Mouse (Mus musculus) ovary, adult 18-20 months (tissue): Measurements from ENCODE around the gene Tln2.
A peak's percentile ranks its signal among the peaks of the same experiment; 100 is the strongest.

Source experiments
- DNase-seq: peaks from one replicate; pipeline ENCODE4 v3.0.0; 2022; ENCODE audit warnings: low spot score, mixed read lengths

Tln2 gene

DNA sequence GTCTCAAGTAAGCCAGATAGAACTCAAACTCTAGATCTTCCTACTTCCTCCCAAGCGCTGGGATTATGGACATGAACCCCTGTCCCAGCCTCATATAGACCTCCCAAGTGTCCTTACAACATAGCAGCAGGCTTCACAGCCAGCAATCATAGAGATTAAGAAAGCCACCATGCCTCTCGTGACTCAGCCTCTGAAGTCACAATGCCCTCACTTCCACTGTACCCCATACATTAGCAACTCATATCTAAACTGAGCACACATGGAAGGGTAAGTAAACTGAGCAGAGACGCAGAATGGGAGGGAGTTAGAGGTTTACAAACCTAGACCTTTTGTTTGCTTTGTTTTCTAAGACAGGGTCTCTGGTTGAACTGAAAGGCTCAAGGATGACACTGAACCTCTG is 13.7 kb downstream of the Tln2 start:
- DNase-seq: no peak

DNA sequence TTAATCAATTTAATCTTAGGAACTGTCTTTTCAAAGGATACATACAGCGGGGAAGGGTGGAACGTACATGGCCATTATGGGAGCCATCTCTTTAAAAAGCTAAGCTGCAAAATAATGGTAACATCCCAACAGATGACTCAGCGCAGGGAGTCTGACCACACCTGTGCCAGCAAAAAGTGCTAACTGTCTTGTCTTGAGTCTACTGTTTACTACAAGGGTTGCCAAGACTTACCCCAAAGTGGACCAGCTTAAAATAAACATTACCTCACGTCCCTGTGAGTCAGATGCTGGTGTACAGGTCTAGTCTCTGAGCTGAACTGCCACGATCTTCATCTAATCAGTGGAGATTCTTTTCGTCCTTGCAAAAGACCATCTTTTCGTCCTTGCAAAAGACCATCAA is 14.7 kb downstream of the Tln2 start:
- DNase-seq: no peak

DNA sequence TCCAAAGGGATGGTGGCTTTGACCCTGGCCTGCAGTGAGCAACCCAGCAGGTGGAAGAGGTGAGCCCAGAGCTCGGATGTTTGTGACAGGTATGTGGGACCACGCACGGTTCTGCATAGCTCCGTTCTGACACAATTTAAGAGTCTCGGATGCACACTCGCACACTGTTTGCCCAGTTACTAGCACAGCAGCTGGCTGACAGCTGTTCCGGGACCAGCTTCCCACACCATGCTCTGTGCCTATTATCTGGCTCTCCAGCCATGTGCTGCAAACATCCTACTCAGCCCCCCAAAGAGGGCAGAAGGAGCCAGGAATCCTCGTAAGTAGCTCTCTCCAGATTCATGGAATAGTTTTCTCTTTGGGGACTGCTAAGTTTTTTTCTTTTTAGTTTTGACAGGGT is 17.6 kb downstream of the Tln2 start:
- DNase-seq: no peak

DNA sequence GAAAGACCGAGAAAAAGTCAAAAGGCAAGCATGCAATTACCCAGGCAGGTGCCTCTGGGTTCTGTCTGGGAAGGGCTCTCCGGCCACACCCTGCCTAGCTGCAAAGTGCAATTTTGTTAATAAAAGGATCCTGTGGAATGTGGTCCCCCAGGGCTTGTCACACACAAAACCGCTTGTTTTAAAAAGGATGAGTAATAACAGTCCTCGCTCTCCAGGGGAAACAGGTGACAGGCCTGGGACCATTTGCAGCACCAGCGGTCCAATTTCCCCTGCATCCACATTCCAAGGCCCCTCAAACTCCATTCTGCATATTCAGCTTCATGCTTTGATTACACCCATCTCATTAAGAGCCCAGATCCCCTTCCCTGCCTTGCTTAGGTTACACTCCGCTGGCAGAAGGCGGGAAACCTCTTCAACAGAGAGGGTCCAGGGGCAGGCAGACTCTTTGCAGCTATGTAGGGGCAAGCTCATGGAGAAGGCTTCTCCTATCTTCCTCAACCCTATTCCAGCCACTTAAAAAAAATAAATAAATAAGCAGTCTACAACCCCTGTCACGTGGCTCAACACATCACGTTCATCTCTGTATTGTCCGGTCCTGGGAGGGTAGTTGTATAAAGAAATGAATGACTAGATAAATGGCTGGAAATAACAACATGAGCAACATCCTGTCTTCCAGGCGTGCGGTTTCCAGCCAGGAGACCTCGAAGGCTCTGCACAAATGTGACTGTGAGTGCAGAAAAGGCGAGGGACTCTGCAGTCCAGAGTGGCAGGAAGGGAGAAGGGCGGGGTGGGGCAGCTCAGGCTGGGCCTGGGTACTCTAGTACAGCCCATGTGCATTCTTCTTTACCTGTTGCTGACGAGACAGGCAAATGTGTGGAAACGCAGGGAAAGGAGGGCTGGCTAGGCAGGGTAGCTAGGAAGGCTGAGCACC is 19.5 kb downstream of the Tln2 start:
- DNase-seq: no peak

DNA sequence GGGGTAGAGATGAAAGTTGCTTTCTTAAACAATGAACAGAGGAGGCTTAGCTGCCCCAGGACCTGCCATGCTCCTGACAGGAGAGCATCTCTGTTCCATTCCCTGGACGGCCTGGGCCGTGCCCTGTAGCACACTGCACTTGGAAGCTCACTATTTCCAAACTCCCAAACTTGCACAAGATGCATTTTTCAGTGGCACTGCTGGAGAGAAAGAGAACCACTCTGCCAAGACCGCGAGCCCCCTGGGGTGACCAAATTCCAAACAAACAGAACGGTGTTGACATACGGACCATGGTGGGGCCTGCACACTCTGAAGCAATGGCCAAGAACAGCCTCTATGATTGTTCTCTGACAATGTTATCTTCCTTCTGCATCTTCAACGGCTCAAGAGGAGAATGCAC is 25.1 kb downstream of the Tln2 start:
- no peak for DNase-seq

DNA sequence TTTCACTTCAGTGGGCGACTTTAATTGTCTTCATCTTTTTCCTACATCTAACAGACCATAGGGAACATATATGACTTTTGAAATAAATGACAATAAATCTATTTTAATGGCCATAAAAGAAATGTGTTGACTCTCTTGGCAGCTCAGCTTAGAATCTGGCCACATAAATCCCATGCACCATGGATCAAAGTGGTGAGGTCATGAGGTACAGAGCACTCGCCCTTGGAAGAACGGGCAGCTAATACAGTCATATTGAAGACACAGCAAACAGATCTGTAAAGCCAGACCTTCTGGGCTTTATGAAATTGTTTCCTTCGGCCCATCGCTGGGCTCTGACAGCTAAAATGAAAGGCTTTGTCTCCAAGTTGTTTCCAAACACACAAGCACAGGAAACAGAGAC is 26.2 kb downstream of the Tln2 start:
- DNase-seq: no peak

DNA sequence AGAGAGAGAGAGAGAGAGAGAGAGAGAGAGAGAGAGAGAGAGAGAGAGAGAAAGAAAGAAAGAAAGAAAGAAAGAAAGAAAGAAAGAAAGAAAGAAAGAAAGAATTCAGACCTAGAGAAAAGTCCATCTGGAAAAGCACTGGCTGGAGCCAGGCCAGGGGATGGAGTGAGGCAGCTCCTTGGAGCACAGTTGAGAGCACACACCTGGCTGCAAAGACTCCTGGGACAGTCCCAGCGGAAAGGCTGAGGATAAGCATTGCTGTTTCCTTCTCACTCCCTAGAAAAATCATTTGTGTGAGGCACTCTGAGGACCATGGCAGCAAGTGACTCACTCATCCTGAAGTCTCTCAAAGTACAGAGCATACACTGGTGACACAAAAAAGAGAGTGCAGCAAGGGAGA is 26.9 kb downstream of the Tln2 start:
- no peak for DNase-seq

DNA sequence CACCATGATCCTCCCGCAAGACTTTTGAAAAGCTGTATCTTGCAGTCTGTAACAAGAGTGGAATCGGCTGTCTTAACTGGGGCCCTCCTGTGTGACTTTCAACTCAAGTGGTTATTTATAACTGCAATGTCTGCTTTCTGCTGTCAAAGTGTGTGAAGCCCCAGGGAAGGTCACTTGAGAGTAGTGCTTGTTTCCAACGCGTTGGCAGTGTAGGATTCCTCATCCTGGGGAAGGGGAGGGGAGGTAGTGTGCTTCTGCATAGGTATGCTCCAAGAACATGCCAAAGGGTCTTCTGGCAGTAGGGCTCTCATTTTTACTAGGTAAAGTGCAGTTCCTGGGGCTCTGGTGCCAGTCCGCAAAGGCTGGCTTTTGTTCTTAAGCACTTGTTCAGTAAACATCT is 29.9 kb downstream of the Tln2 start:
- no peak for DNase-seq

DNA sequence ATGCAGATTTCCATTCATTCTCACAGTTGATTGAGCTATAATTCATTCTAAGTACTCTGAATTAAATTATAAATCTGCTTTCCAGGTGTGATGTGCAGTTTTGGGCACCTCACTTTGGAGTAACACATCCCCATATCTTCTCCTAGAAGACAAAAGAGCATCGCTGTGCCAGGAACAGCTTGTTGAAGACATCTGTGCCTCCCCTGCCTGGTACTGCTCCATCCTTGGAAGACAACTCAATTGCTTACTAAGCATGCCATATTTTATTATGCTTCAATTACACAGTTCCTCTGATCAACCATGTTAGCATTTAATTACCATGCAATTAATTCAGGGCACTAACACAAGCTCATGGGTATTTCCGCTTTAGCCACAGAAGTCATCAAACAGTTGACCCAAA is 31.8 kb downstream of the Tln2 start:
- DNase-seq: no peak

DNA sequence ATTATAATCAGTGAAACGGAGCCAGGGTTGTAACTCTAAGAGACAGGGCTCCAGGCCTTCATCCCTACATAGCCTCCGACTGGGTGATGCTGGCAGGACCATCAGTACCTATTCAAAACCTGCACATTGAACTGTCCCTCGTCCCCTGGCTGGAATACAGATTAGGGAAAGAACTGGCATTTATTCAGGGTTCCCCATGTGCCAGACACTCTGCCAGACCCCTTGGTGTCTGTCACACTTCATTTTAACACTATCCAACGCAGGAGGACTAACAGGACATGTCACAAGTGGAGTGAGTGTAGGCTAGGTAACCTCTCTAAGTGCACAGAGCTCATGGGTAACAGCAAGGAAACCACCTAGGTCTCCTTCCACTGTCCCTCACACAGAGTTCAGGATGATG is 37.8 kb downstream of the Tln2 start:
- no peak for DNase-seq

DNA sequence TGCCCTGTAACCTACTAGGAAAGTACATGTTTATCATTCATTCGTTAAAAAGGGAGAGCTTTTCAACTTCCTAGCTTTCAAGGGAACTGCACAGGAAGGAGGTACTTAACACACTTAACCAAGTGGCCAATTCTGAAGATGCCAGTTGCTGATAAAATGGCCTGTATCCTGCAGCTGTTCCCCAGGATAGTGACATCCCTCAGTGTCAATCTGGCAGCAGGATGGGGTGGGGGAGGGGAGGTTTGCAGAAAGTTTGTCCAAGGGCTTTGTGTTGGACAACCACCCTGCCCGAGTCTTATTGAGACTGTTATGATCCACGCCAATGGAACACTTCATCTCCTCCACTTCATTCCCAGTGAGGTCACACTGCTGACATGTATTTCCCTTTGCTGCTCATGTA is 50.0 kb downstream of the Tln2 start:
- no peak for DNase-seq

DNA sequence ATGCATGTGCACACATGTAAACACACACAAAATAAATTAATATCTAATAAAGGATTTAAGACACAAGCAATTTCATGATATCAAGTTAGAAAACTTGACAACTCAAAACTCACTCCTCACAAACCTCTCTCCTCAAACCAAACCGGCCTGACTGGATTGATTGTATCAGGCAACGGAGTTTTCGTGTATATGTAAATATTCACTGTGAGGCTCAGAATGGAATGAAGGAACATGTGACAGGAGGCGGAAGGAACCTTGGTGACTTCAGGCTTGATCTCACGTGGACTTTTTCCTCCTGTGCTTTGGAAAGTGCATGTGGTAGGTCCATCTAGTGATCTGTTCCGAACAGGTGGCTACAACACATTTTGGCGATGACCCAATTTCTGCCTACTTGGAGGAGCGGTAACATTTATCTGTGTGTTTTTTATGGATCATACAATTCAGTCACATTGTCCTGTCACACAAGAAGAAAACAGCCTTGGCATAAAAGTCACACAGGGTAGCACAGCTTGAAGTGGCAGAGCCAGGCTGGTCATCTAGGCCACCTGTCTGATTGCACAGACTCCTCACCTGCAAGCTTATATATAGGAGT is 54.7 kb downstream of the Tln2 start:
- no peak for DNase-seq

DNA sequence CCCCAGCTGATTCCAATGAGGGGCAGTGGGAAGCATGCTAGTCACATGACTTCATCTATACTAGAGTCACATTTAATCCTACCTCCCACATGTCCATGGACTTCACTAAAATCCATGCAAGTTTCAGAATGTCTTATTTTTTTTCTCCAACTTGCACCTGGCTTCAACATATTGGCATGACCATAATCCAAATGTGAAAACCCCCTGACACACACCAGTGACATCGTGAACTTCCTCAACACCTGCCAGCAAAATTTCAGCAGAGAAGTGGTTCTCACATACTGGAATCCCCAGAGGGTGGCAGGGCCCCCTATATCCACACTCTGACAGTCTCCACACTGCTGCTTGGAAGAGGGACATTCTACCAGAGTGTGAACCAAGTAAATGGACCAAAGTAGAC is 57.7 kb downstream of the Tln2 start:
- DNase-seq: no peak

DNA sequence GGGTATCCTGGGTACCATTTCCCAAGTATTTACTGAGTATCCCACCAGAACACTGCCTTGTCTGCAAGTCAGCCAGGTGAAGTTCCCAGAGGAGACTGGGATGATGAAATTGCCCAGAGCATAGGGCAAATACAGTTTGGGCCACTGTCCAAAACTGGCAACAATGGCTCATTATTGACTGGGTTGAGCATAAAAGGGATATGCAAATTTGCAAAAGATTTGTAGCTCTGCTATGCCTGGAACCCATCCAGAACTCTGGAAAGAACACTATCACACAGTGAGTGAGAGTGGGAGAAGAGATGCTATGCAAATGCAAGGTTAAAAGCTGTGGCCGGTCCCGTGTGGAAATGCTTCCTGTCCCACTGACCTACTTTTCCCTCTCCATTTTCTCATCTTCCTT is 63.1 kb downstream of the Tln2 start:
- DNase-seq: no peak

DNA sequence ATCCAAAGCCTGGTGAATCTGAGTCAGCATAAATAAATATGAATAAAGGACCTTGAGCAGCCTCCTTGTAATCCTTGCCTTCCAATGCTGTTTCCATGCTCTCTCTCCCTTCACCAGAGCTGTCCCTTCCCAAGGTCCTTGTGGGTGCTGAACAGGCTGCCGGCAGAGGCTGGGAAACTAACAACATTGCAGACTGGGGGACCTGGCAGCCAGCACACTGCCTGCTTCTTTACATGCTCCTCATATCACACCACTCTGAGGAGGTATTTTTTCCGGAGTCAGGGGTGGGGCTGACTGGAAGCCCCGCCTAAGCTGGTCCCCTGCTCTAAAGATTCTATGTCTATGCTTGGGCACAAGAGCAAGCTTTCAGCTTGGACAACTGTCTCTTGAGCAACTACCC is 64.2 kb downstream of the Tln2 start:
- DNase-seq: peak; percentile 19

DNA sequence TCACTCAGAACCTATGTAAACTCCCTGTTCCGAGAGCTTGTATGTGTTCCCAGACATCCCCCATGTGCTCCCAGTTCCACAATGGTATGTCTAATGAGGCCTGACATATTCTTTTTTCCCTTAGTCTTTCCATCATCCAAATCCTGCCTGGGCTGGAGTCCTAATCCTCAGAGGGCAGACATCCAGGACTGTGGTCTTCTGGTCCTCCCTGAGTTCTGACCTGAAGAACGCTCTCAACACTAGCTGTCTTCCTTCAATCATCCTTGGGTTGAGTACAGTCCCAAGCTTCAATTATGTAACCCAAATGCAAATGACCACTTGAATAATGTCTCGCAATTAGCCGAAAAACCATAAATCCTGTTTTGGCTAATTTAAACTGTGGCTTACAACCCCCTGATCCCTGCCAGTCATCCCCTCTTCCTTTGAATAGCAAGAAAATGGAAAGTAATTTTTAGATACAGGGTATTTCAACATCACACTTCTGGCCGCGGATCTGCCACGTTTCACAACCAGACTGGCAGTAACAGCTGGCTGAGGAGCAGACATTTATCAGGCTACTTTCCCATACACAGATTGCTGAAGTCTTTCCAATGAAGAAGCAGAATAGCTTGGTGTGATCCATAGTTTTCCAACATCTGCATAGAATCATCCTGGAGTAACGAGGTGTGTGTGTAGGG is 65.5 kb downstream of the Tln2 start:
- DNase-seq: no peak

DNA sequence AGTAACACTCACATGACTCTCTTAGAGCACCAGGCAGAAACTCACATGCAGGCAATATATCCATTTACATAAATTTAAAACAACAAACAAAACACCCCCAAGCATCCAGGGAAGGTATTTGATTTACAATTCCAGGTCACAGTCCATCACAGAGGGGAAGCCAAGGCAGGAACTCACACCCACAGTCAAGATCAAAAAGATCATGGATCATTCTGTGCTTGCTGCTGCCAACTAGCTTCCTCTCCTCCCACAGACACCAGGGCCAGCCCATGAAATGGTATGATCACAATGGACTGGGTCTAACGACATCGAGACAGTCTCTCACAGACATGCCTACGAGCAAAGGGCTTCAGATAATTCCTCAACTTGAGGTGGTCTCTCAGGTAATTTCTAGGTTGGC is 70.1 kb downstream of the Tln2 start:
- no peak for DNase-seq

DNA sequence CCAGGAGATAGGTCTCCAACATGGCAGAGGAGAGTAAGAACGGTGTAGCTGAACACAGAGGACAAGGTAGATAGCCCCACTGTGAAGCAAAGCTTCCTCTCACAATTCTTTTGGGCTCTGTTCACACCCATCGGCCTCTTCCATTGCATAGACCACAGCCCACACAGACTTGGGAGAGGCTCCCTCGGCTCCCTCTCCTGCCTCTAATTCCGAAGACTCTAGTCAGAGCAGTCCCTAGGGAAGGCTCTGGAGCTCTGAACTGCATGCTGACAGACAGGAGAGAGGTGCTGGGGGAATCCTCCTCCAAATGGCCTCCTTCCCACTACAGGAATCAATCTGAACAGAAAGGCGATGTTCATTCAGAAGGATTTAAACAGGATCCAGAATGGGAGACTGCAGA is 72.9 kb downstream of the Tln2 start:
- DNase-seq: no peak

DNA sequence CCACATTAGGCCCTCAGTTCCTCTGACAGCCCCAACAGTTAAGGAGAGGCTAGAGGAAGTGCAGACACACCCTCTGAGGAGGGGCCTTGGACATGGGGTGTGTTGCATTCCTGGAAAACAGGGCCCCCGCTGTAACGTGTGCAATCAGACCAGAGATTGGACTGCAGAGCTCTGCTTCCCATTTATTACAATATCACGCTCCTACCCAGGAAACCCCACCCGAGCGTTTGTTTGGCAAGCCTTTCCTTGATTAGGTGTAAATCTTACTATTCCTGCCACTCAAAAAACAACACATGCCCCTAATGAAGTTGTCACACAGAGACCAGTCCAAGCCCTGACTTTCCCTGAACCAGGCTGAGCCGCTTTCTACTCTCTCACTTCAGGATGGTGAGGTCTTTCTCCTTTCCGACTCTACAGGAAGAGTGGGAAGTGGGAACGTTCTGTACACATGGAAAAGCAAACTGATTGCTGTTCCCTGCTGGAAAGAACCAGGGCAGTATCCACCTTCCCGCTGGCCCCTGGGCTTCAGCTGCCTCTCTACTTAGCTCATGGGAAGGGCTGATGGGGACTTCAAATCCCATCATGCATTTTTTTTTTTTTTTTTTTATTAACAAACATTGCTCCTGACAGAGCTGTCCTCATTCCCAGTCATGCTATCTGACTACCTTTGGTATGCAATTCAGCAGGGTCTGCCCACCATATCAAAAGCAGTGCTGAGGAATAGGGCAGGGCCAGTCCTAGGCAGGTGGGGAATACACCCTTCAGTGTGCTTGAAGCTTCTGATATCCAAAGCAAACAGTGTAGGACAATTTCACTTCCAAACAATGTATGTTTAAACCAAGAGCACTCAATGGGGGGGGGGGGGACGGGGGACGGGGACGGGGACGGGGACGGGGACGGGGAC is 74.1 kb downstream of the Tln2 start:
- DNase-seq: no peak

DNA sequence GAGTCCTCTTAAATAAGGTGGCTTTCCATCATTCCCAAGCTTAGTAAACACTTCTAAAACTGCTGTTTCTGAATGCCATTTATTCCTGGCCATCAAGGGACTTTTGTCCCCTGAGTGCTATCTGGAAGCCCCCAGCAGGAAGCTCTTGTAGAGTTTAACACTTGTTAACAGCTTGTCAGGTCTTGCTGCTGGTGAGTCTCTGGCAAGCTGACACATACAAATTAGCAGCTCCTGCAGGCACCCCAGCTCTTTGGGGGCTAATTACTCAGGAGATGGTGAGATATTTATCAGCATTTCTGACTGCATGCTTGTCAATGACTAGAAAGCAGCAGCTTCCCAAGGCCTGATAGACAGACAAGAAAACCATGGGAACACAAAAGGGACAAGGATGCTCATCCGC is 77.2 kb downstream of the Tln2 start:
- no peak for DNase-seq

DNA sequence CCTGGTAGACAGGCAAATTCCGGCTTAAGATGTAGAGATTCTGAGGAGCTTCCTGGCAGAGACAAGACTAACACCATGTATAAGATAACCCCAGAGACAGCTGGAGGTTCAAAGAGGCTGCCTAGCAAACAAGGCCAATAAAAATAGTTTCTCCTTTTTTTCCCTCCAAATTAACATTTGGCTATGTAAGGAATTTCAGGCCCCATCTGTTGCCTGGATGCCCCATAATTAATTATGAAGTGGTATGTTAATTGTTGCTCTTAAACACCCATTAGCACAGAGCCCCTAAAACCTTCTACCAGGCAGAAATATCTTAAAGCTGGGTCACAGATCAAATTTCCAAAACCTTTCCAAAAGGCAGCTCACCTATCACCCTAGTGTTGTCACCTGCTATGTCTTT is 77.7 kb downstream of the Tln2 start:
- no peak for DNase-seq

DNA sequence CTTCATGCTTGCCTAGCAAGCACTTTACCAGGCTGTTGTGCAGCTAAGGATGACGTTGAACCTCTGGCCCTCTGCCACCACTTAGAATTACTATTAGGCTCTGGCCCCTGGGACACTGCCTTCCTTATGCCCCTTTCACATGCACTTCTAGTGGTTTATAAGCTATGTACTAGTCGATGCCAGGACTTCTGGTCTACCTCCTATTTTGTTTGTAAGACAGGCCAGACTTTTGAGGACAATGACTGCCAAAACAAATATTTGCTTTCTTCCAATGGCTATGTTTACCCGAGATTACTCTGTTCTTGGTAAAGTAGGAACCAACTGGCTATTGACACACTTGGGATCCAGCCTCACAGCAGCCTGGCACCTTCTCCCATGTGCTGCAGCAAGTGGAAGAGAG is 82.1 kb downstream of the Tln2 start:
- DNase-seq: no peak
